In the genomic region with DNA sequence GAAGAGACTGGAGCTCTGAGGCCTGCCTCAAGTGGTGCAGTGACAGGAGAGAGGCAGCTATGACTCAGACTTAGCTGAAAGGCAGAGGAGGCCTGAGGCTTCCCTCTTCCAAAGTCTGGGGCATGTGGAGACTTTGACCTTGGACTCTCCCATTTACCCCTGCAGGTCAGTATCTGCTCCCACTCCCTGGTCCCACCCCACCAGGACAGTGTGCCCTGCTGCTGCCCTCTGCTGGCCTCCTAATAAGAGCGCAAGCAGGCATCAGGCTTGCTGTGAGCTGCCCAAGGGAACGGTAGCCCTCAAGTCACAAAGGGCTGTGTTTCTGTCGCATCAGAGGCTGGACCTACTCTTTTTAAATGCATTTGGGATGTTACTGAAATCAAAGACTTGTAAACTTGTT, we compare ENCODE assay signal across 10 mouse cellular contexts. TPM values are rescaled to one million over a fixed set of nuclear protein-coding genes. Genes with fewer than 3 reads are reported as not detected.
DNase-seq lines count a peak whose midpoint lies in the region; ATAC-seq and TF ChIP-seq lines count a peak whose summit lies in the region.
"Had no signal": no experiment of that assay in that cellular context is flagged by ENCODE, and none has a peak within 500 bp of the region (broad histone marks: within the 10 kb centered on the region; RNA-seq: fewer than 3 reads in every experiment).

No protein-coding gene starts in this region.

- H3K9me3 ChIP-seq in neural tube, embryonic 15.5 days (replicated peaks): no peaks in the 10 kb centered on the region
- H3K9me3 ChIP-seq: neural tube, embryonic 12.5 days had no signal

- 20% methylated on average over 3 of the region's 3 CpGs for WGBS in neural tube, embryonic 15.5 days
- 42% methylated on average over 3 of the region's 3 CpGs for WGBS in liver, adult 2 months

- H3K79me2 ChIP-seq in liver, adult 2 months (ENCODE audit: control insufficient read depth, insufficient read depth, low read length): no peaks in the 10 kb centered on the region

- H3K9ac ChIP-seq in neural tube, embryonic 15.5 days (replicated peaks): no peak overlapping the region
- H3K9ac ChIP-seq in liver, adult 2 months (ENCODE audit: low read depth, low read length): no peak overlapping the region
- H3K9ac ChIP-seq: neural tube, embryonic 12.5 days had no signal

- H3K27me3 ChIP-seq in neural tube, embryonic 15.5 days (replicated peaks): peaks cover 22% of the 10 kb centered on the region; the same call in 1 of the 2 replicates
- H3K27me3 ChIP-seq in liver, adult 2 months (ENCODE audit: control insufficient read depth, insufficient read depth, low read length): no peaks in the 10 kb centered on the region

- intact Hi-C loops in gastrocnemius, adult 2 months (cut with DNase I): no loop called here

- H3K27ac ChIP-seq in gastrocnemius, adult 2 months: no peak overlapping the region
- no peak overlapping the region for H3K27ac ChIP-seq in neural tube, embryonic 15.5 days (replicated peaks)
- no peak overlapping the region for H3K27ac ChIP-seq in liver, adult 2 months (replicated peaks; ENCODE audit: insufficient read depth, low read depth, low read length)
- H3K27ac ChIP-seq: neural tube, embryonic 12.5 days had no signal

- peak; percentile 72 for TF ChIP-seq CTCF in gastrocnemius, adult 2 months (IDR thresholded peaks at IDR 0.05)
- peak; percentile 82 for TF ChIP-seq CTCF in liver, adult 2 months (IDR thresholded peaks at IDR 0.05; ENCODE audit: low read depth, low read length)

- no peak overlapping the region for H3K4me2 ChIP-seq in neural tube, embryonic 15.5 days
- H3K4me2 ChIP-seq: neural tube, embryonic 12.5 days had no signal

- TF ChIP-seq POLR2A in liver, adult 2 months (IDR thresholded peaks at IDR 0.05; ENCODE audit: extremely low read depth, insufficient read depth, low read length): no peak

- H3K36me3 ChIP-seq in neural tube, embryonic 15.5 days: no peaks in the 10 kb centered on the region
- no peaks in the 10 kb centered on the region for H3K36me3 ChIP-seq in liver, adult 2 months (ENCODE audit: control insufficient read depth, insufficient read depth, low read length)
- H3K36me3 ChIP-seq: neural tube, embryonic 12.5 days had no signal

- ATAC-seq in neural tube, embryonic 15.5 days (ENCODE audit: low FRiP score): no peak
- ATAC-seq in erythroid progenitor cell, adult 5-6 weeks (replicated peaks; ENCODE audit: low FRiP score, poor library complexity, severe bottlenecking): no peak; the same call in 1 of the 2 replicates

- peak; percentile 57 for DNase-seq in gastrocnemius, adult 2 months
- DNase-seq in gastrocnemius, postnatal 4 days (ENCODE audit: low spot score in 2 of 2): no peak
- peak; percentile 51 for DNase-seq in neural tube, embryonic 10.5 days (ENCODE audit: extremely low spot score, low spot score)
- DNase-seq in brain, adult 2 months (ENCODE audit: low read depth, low spot score): peak; percentile 40
- DNase-seq in liver, adult 2 months (ENCODE audit: extremely low read depth, low read depth, low spot score): no peak
- peak; percentile 35 for DNase-seq in thymus, postnatal 25 days

- H3K4me3 ChIP-seq in gastrocnemius, adult 2 months: no peak overlapping the region
- H3K4me3 ChIP-seq in neural tube, embryonic 15.5 days (replicated peaks): no peak overlapping the region
- H3K4me3 ChIP-seq in liver, adult 2 months (ENCODE audit: insufficient read depth, low read depth, low read length): no peak overlapping the region
- H3K4me3 ChIP-seq: neural tube, embryonic 12.5 days had no signal

- H3K4me1 ChIP-seq in neural tube, embryonic 15.5 days: peaks cover 14% of the 10 kb centered on the region
- H3K4me1 ChIP-seq in liver, adult 2 months (ENCODE audit: control insufficient read depth, insufficient read depth, low read length): peaks cover 7% of the 10 kb centered on the region; the same call in 1 of the 2 replicates

RNA-seq across cellular contexts. Expression of a gene that starts 14.2 kb away (rescaled TPM):
- total RNA-seq in gastrocnemius, adult 2 months (2021): under 1 TPM; 0.31 to 0.42 TPM
- under 1 TPM in 1 of 2 experiments, not detected in 1; 0.54 TPM for total RNA-seq in gastrocnemius, postnatal 4 days (2021)
- polyA plus RNA-seq in neural tube, embryonic 15.5 days (2015; fragmentation: Nextera tagmentation; extraction: Ambion mirVana): 0.14 TPM in 1 of 2 replicates, not detected in the other
- total RNA-seq in liver, adult 2 months (2014; rRNA removed): not detected in 2 replicates
- polyA plus RNA-seq in liver, adult 2 months (2012; rRNA removed): not detected in 2 replicates
- total RNA-seq in erythroid progenitor cell, adult 5-6 weeks (2015; ENCODE audit: low replicate concordance): not detected in 2 replicates
- not detected in 2 replicates for total RNA-seq in erythroid progenitor cell, adult 5-6 weeks (2017; ENCODE audit: low replicate concordance)
- polyA plus RNA-seq: heart, embryonic 16.5 days; neural tube, embryonic 12.5 days had no signal

RNA-seq across cellular contexts. Expression of a gene that starts 16.2 kb away (rescaled TPM):
- 10 to 100 TPM; 53.1 to 88.8 TPM for total RNA-seq in gastrocnemius, adult 2 months (2021)
- 10 to 100 TPM; 77.1 TPM for total RNA-seq in gastrocnemius, postnatal 4 days (2021)
- polyA plus RNA-seq in neural tube, embryonic 15.5 days (2015; fragmentation: Nextera tagmentation; extraction: Ambion mirVana): 33.5 and 40.6 TPM in 2 replicates
- total RNA-seq in liver, adult 2 months (2014; rRNA removed): 6.5 and 8.3 TPM in 2 replicates
- 6.4 and 7.4 TPM in 2 replicates for polyA plus RNA-seq in liver, adult 2 months (2012; rRNA removed)
- total RNA-seq in erythroid progenitor cell, adult 5-6 weeks (2015; ENCODE audit: low replicate concordance): 35.6 and 62.3 TPM in 2 replicates
- 80.2 and 225 TPM in 2 replicates for total RNA-seq in erythroid progenitor cell, adult 5-6 weeks (2017; ENCODE audit: low replicate concordance)

Comparison
In these comparisons a context has a peak if more than half of its experiments do, and no peak if none do; other contexts are left out.
1. DNase-seq: peak in gastrocnemius, adult 2 months (single experiment), neural tube, embryonic 10.5 days (single experiment), brain, adult 2 months (single experiment) and thymus, postnatal 25 days (single experiment); none in gastrocnemius, postnatal 4 days (0 of 2) and liver, adult 2 months (single experiment).